Mouse (Mus musculus): ENCODE results near the gene Ms4a3. TPM values are rescaled to one million over a fixed set of nuclear protein-coding genes. Genes with fewer than 3 reads are reported as not detected.

Ms4a3 gene
- polyA plus RNA-seq, 1 experiment = not detected

GRCm38 (mm10) chr19:11614805-11615204 lies 25.8 kb downstream of the Ms4a3 start:
- Histone ChIP-seq H3K27me3 (ENCODE audit: control insufficient read depth, insufficient read depth, low read length) (no peaks in the 10 kb centered on the region; the same call in 1 of the 2 replicates), H3K4me3 (ENCODE audit: low read depth, low read length) (no peak overlapping the region), H3K4me1 (ENCODE audit: control insufficient read depth, insufficient read depth, insufficient read length, low read length) (no peaks in the 10 kb centered on the region), H3K36me3 (ENCODE audit: control insufficient read depth, insufficient read depth, low read length) (no peaks in the 10 kb centered on the region), H3K27ac (ENCODE audit: insufficient read depth, low read depth, low read length) (no peak overlapping the region)
- TF ChIP-seq CTCF (IDR thresholded peaks at IDR 0.05; ENCODE audit: extremely low read depth, insufficient read length, insufficient replicate concordance, low read depth, low read length) (no peak), POLR2A (IDR thresholded peaks at IDR 0.05; ENCODE audit: low read depth, low read length) (no peak)
- WGBS = 50% methylated on average over 2 of the region's 2 CpGs

- WGBS = 59% methylated on average over 8 of the region's 8 CpGs
- H3K4me3 ChIP-seq (ENCODE audit: low read depth, low read length) = no peak overlapping the region
These were observed 26.7 kb downstream of the Ms4a3 start for GRCm38 (mm10) chr19:11613776-11614443.

GRCm38 (mm10) chr19:11613084-11613483 lies 27.6 kb downstream of the Ms4a3 start:
- WGBS = 86% methylated on average over 1 of the region's 1 CpGs
- no peaks in the 10 kb centered on the region; the same call in 1 of the 2 replicates for H3K27me3 ChIP-seq (ENCODE audit: control insufficient read depth, insufficient read depth, low read length)
- no peaks in the 10 kb centered on the region for H3K36me3 ChIP-seq (ENCODE audit: control insufficient read depth, insufficient read depth, low read length)
- TF ChIP-seq CTCF (IDR thresholded peaks at IDR 0.05; ENCODE audit: extremely low read depth, insufficient read length, insufficient replicate concordance, low read depth, low read length) = no peak
- TF ChIP-seq POLR2A (IDR thresholded peaks at IDR 0.05; ENCODE audit: low read depth, low read length) = no peak
- H3K27ac ChIP-seq (ENCODE audit: insufficient read depth, low read depth, low read length) = no peak overlapping the region
- H3K4me1 ChIP-seq (ENCODE audit: control insufficient read depth, insufficient read depth, insufficient read length, low read length) = no peaks in the 10 kb centered on the region
- no peak overlapping the region for H3K4me3 ChIP-seq (ENCODE audit: low read depth, low read length)

More at GRCm38 (mm10) chr19:11613776-11614443, 26.7 kb downstream of the Ms4a3 start:
- TF ChIP-seq CTCF (IDR thresholded peaks at IDR 0.05; ENCODE audit: extremely low read depth, insufficient read length, insufficient replicate concordance, low read depth, low read length) = no peak
- no peak for TF ChIP-seq POLR2A (IDR thresholded peaks at IDR 0.05; ENCODE audit: low read depth, low read length)
- Histone ChIP-seq H3K27ac (ENCODE audit: insufficient read depth, low read depth, low read length) (no peak overlapping the region), H3K27me3 (ENCODE audit: control insufficient read depth, insufficient read depth, low read length) (no peaks in the 10 kb centered on the region; the same call in 1 of the 2 replicates), H3K36me3 (ENCODE audit: control insufficient read depth, insufficient read depth, low read length) (no peaks in the 10 kb centered on the region), H3K4me1 (ENCODE audit: control insufficient read depth, insufficient read depth, insufficient read length, low read length) (no peaks in the 10 kb centered on the region)

- TF ChIP-seq POLR2A (IDR thresholded peaks at IDR 0.05; ENCODE audit: low read depth, low read length) (no peak), CTCF (IDR thresholded peaks at IDR 0.05; ENCODE audit: extremely low read depth, insufficient read length, insufficient replicate concordance, low read depth, low read length) (no peak)
- no peaks in the 10 kb centered on the region for H3K36me3 ChIP-seq (ENCODE audit: control insufficient read depth, insufficient read depth, low read length)
- no peaks in the 10 kb centered on the region; the same call in 1 of the 2 replicates for H3K27me3 ChIP-seq (ENCODE audit: control insufficient read depth, insufficient read depth, low read length)
- no peak overlapping the region for H3K4me3 ChIP-seq (ENCODE audit: low read depth, low read length)
- no peak overlapping the region for H3K27ac ChIP-seq (ENCODE audit: insufficient read depth, low read depth, low read length)
- H3K4me1 ChIP-seq (ENCODE audit: control insufficient read depth, insufficient read depth, insufficient read length, low read length) = no peaks in the 10 kb centered on the region
- 34% methylated on average over 2 of the region's 2 CpGs for WGBS
These were observed 28.4 kb downstream of the Ms4a3 start for GRCm38 (mm10) chr19:11612293-11612692.

- H3K4me1 ChIP-seq (ENCODE audit: control insufficient read depth, insufficient read depth, insufficient read length, low read length) = no peaks in the 10 kb centered on the region
- H3K27me3 ChIP-seq (ENCODE audit: control insufficient read depth, insufficient read depth, low read length) = no peaks in the 10 kb centered on the region; the same call in 1 of the 2 replicates
- no peaks in the 10 kb centered on the region for H3K36me3 ChIP-seq (ENCODE audit: control insufficient read depth, insufficient read depth, low read length)
- WGBS = 17% methylated on average over 6 of the region's 6 CpGs
- H3K4me3 ChIP-seq (ENCODE audit: low read depth, low read length) = no peak overlapping the region
- H3K27ac ChIP-seq (ENCODE audit: insufficient read depth, low read depth, low read length) = no peak overlapping the region
- TF ChIP-seq POLR2A (IDR thresholded peaks at IDR 0.05; ENCODE audit: low read depth, low read length) (no peak), CTCF (IDR thresholded peaks at IDR 0.05; ENCODE audit: extremely low read depth, insufficient read length, insufficient replicate concordance, low read depth, low read length) (peak; percentile 44; the same call in 1 of the 2 replicates)
These were observed 29.1 kb downstream of the Ms4a3 start for GRCm38 (mm10) chr19:11611541-11611945.

GRCm38 (mm10) chr19:11608172-11608571 lies 32.5 kb downstream of the Ms4a3 start:
- Histone ChIP-seq H3K4me3 (ENCODE audit: low read depth, low read length) (no peak overlapping the region), H3K4me1 (ENCODE audit: control insufficient read depth, insufficient read depth, insufficient read length, low read length) (no peaks in the 10 kb centered on the region), H3K36me3 (ENCODE audit: control insufficient read depth, insufficient read depth, low read length) (no peaks in the 10 kb centered on the region), H3K27ac (ENCODE audit: insufficient read depth, low read depth, low read length) (no peak overlapping the region), H3K27me3 (ENCODE audit: control insufficient read depth, insufficient read depth, low read length) (no peaks in the 10 kb centered on the region)
- TF ChIP-seq POLR2A (IDR thresholded peaks at IDR 0.05; ENCODE audit: low read depth, low read length) (no peak), CTCF (IDR thresholded peaks at IDR 0.05; ENCODE audit: extremely low read depth, insufficient read length, insufficient replicate concordance, low read depth, low read length) (no peak)
- WGBS = 0% methylated on average over 1 of the region's 1 CpGs

GRCm38 (mm10) chr19:11604603-11605002 lies 36.0 kb downstream of the Ms4a3 start, which contains the start of gene Ms4a6d:
Gene Ms4a6d, minus strand, starts transcription at chr19:11604849.
- 87% methylated on average over 2 of the region's 2 CpGs for WGBS
- TF ChIP-seq POLR2A (IDR thresholded peaks at IDR 0.05; ENCODE audit: low read depth, low read length) (no peak), CTCF (IDR thresholded peaks at IDR 0.05; ENCODE audit: extremely low read depth, insufficient read length, insufficient replicate concordance, low read depth, low read length) (no peak)
- no peaks in the 10 kb centered on the region for H3K36me3 ChIP-seq (ENCODE audit: control insufficient read depth, insufficient read depth, low read length)
- no peaks in the 10 kb centered on the region for H3K27me3 ChIP-seq (ENCODE audit: control insufficient read depth, insufficient read depth, low read length)
- no peaks in the 10 kb centered on the region for H3K4me1 ChIP-seq (ENCODE audit: control insufficient read depth, insufficient read depth, insufficient read length, low read length)
- no peak within 1 kb of the TSS for H3K27ac ChIP-seq (ENCODE audit: insufficient read depth, low read depth, low read length)
- H3K4me3 ChIP-seq (ENCODE audit: low read depth, low read length) = no peak within 1 kb of the TSS
